Mouse (Mus musculus) testis, adult 2 months (tissue): Measurements from ENCODE around the gene Mgll. TPM values are rescaled to one million over a fixed set of nuclear protein-coding genes. Genes with fewer than 3 reads are reported as not detected.

ENCODE experiments used
- H3K27ac ChIP-seq: fragments of 200-500 bp; 2 replicates; pipeline ENCODE4 v1.5.1; 2012; ENCODE audit warnings: low read depth, low read length; ENCODE audit not compliant: control insufficient read depth, insufficient read depth
- H3K27me3 ChIP-seq: fragments of 200-500 bp; 2 replicates; pipeline ENCODE4 v1.6.1; 2012; ENCODE audit warnings: mild to moderate bottlenecking, low read length, moderate library complexity; ENCODE audit not compliant: control insufficient read depth, insufficient read depth
- H3K36me3 ChIP-seq: fragments of 200-500 bp; 2 replicates; pipeline ENCODE4 v1.6.1; 2012; ENCODE audit warnings: mild to moderate bottlenecking, low read length; ENCODE audit not compliant: control insufficient read depth, insufficient read depth
- H3K4me1 ChIP-seq: fragments of 200-500 bp; 2 replicates; pipeline ENCODE4 v1.6.1; 2012; ENCODE audit warnings: low read length; ENCODE audit not compliant: control insufficient read depth, insufficient read depth
- H3K4me3 ChIP-seq: fragments of 200-500 bp; 2 replicates; pipeline ENCODE4 v1.5.1; 2012; ENCODE audit warnings: low read depth, mild to moderate bottlenecking, low read length, moderate library complexity, mixed read lengths; ENCODE audit not compliant: control insufficient read depth
- CTCF ChIP-seq: fragments of 200-500 bp; IDR thresholded peaks from 2 replicates; pipeline ENCODE4 v1.5.1; 2012; ENCODE audit warnings: low read depth, mild to moderate bottlenecking, inconsistent platforms, low read length, moderate library complexity; ENCODE audit not compliant: control insufficient read depth, insufficient read depth, insufficient replicate concordance
- POLR2A ChIP-seq: fragments of 200-500 bp; IDR thresholded peaks from 2 replicates; pipeline ENCODE4 v1.6.1; 2012; ENCODE audit warnings: low read depth, mild to moderate bottlenecking, inconsistent platforms, low read length, moderate library complexity; ENCODE audit not compliant: control insufficient read depth
- polyA plus RNA-seq: library from polyadenylated mRNA; depleted of rRNA; stranded (reverse); fragments of >200 nt; gene quantifications from 2 replicates; pipeline ENCODE4 v1.2.3, GENCODE M21; 2012

Mgll gene
- polyA plus RNA-seq, 1 experiment: 38.5 TPM

GRCm38 (mm10) chr6:88747296-88748040 is 23.3 kb downstream of the Mgll start:
- Histone ChIP-seq H3K4me3 (no peak overlapping the region), H3K27ac (no peak overlapping the region), H3K4me1 (no peaks in the 10 kb centered on the region), H3K27me3 (no peaks in the 10 kb centered on the region), H3K36me3 (no peaks in the 10 kb centered on the region; the same call in 1 of the 2 replicates)
- TF ChIP-seq POLR2A (no peak), CTCF (no peak)

- no peaks in the 10 kb centered on the region for H3K4me1 ChIP-seq
- no peak overlapping the region for H3K4me3 ChIP-seq
- H3K27ac ChIP-seq: no peak overlapping the region
- H3K27me3 ChIP-seq: no peaks in the 10 kb centered on the region
- H3K36me3 ChIP-seq: no peaks in the 10 kb centered on the region; the same call in 1 of the 2 replicates
- TF ChIP-seq CTCF (no peak), POLR2A (no peak)
These were observed 26.7 kb downstream of the Mgll start for GRCm38 (mm10) chr6:88750884-88751283.

GRCm38 (mm10) chr6:88752711-88753219 is 28.6 kb downstream of the Mgll start:
- no peak overlapping the region for H3K27ac ChIP-seq
- no peaks in the 10 kb centered on the region for H3K4me1 ChIP-seq
- no peaks in the 10 kb centered on the region; the same call in 1 of the 2 replicates for H3K36me3 ChIP-seq
- H3K27me3 ChIP-seq: no peaks in the 10 kb centered on the region
- no peak for TF ChIP-seq CTCF
- no peak for TF ChIP-seq POLR2A
- no peak overlapping the region for H3K4me3 ChIP-seq

GRCm38 (mm10) chr6:88753578-88753977 is 29.4 kb downstream of the Mgll start:
- Histone ChIP-seq H3K4me1 (no peaks in the 10 kb centered on the region), H3K4me3 (no peak overlapping the region), H3K27ac (no peak overlapping the region), H3K36me3 (no peaks in the 10 kb centered on the region; the same call in 1 of the 2 replicates), H3K27me3 (no peaks in the 10 kb centered on the region)
- no peak for TF ChIP-seq CTCF
- TF ChIP-seq POLR2A: no peak

- Histone ChIP-seq H3K36me3 (no peaks in the 10 kb centered on the region), H3K27ac (no peak overlapping the region), H3K4me3 (no peak overlapping the region), H3K27me3 (no peaks in the 10 kb centered on the region), H3K4me1 (peaks cover 3% of the 10 kb centered on the region; the same call in 1 of the 2 replicates)
- TF ChIP-seq POLR2A (no peak), CTCF (no peak)
These were observed 32.8 kb downstream of the Mgll start for GRCm38 (mm10) chr6:88756992-88757391.

GRCm38 (mm10) chr6:88758074-88758473 is 33.9 kb downstream of the Mgll start:
- H3K27me3 ChIP-seq: no peaks in the 10 kb centered on the region
- H3K27ac ChIP-seq: no peak overlapping the region
- H3K4me1 ChIP-seq: peaks cover 3% of the 10 kb centered on the region; the same call in 1 of the 2 replicates
- no peak overlapping the region for H3K4me3 ChIP-seq
- H3K36me3 ChIP-seq: no peaks in the 10 kb centered on the region
- TF ChIP-seq POLR2A (no peak), CTCF (no peak)

- Histone ChIP-seq H3K4me3 (no peak overlapping the region), H3K4me1 (peaks cover 3% of the 10 kb centered on the region; the same call in 1 of the 2 replicates), H3K27me3 (no peaks in the 10 kb centered on the region), H3K36me3 (no peaks in the 10 kb centered on the region), H3K27ac (no peak overlapping the region; the same call in 1 of the 2 replicates)
- TF ChIP-seq CTCF (no peak), POLR2A (no peak)
These were observed 34.6 kb downstream of the Mgll start for GRCm38 (mm10) chr6:88758568-88759522.
